Mouse (Mus musculus) B cell, adult 2 months (primary cell): Measurements from ENCODE around the gene Prpsap1.
"Not testable (repeated sequence)": the region's sequence is repeated elsewhere in the genome, so short reads cannot be mapped to it uniquely, and the experiment has no call there.

Experiments used
- DNase-seq, 2 experiments: peaks; one replicate each; pipeline ENCODE4 v3.0.0; 2022

Gene Prpsap1

GRCm38 (mm10) chr11:116484261-116484660, 9.7 kb downstream of the Prpsap1 start:
- no peak for DNase-seq

DNA sequence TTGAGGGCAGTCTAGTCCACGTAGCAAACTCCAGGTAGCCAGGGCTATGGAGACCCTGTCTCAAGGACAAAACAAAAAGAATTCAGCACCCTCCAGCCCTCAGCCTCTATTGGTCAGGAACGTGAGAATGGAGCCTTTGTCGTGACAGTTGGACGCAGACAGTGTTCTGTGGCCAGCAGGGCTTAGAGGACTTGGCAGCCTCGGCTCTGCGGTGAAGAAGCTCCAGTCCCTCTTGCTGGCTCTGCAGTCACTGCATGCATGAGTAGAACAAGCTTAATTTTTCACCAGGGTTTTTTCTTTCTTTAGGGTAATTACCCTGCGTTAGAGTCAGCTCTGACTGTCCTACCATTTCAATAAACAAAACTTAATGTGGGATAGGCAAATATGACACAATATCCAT, 12.2 kb downstream of the Prpsap1 start:
- DNase-seq: no peak

DNA sequence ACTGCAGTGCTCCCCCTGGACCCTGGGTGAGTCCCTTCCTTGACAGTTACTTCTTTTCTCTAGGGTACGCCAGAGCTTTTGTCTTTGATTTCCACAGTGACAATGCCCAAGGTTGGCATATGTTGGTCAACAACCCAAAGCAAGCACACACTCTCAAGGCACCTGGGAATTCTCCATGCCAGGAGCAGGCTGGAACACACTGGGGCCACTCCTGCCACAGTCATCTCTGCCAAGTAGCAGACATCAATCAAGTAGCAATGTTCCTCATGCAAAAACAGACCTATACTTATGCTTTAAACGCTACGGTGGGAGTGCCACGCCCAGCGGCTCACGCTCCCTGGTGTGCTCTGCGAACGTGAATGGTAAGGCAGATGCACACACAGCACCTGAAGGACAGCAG, 13.0 kb downstream of the Prpsap1 start:
- no peak for DNase-seq

DNA sequence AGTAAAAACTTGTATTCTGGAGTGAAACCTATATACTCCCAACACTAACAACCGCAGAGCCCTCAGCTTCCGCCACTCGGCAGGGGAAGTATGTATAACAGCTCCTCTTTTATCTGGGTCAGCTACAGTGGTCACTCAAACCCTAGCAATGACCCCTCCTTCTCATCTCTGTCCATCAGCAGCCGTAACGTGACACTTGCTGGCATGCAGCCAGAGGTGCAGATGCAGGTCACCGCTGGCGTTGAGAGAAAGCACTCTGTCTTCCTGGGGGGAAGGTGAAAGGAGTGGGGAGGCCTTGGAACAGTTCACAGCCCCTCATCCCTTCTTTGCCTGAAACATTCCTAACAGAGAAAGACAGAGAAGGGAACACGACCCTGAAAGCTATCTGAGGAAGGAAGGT, 14.2 kb downstream of the Prpsap1 start:
- no peak for DNase-seq

- no peak for DNase-seq
Observed at GRCm38 (mm10) chr11:116478978-116479377, 15.0 kb downstream of the Prpsap1 start.

- no peak for DNase-seq
Observed at GRCm38 (mm10) chr11:116477160-116477759, 16.7 kb downstream of the Prpsap1 start.

DNA sequence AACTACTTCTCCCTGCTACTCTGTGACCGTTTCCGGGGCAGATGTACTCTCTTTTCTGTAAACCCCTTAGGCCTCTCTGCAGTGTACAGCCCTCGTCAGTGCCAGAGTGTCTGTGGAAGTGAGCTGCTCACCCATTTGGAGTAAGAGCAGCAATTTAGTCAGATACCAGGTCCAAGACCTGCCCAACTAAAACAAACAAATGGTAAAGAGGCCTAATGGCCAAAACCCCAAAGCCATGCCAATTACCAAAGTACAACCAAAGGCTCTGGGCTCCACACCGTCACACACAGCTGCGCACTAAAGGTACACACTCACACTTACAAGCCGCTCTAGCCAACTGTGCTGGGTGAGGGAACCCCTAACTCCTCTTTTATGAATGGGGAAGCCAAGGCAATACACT, 17.3 kb downstream of the Prpsap1 start:
- no peak for DNase-seq

- DNase-seq: no peak
Observed at GRCm38 (mm10) chr11:116476041-116476440, 18.0 kb downstream of the Prpsap1 start.

DNA sequence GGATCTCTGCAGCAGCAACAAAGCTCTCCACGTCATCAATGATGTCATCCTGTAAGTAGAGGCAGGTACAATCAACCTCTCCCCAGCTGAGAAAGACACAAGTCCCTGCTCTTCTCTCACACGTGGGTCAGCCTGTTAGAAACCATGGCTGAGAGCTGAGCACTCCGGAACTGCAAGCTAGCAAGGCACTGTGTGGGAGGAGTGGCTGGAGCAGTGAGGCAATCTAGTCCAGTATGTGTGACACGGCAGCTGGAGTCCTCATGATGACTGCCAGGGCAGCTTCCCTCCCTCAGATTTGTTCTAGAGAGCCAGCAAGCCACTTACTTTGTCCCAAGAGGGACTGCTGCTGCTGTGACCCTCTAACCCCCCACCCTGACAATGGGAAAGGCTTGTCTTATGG, 21.7 kb downstream of the Prpsap1 start:
- no peak for DNase-seq

DNA sequence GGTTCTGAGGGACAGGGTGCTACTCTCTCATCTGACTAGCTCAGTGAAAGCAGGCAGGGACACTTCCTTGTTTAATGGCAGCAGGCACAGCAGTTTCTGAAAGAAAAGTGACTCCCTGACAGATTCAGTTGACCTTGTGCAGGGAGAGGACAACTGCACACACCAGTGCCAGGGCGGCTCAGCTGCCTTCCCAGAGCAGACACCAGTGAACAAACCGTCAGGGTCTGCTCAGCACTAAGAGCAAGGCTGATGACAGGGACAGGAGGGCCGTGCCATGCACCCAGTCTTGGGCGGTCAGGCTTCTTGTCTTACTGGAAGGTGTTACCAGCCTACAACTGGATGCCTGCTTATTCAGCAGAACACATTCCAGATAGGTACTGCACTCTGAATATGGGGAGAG, 23.1 kb downstream of the Prpsap1 start:
- no peak for DNase-seq

DNA sequence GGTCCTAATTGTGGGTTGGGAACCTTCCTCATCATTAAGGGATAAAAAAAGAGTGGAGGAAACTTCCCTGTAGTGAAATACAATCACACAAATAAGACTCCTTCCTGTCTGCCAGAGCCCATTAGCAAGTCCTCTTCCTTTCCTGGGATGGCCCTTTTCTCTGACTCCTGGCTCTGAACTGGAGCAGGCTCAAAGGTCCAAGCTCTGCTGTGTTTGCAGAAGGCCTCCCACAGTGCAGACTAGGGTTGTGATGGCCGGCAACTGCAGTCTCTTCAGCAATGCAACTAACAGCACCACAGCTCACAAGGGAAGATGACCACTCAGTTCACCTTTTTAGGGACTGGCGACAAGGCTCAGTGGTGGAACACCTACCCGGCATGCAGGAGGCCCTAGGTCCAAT, 23.8 kb downstream of the Prpsap1 start:
- DNase-seq: no peak

GRCm38 (mm10) chr11:116468338-116468737, 25.7 kb downstream of the Prpsap1 start:
- DNase-seq: not testable (repeated sequence)

DNA sequence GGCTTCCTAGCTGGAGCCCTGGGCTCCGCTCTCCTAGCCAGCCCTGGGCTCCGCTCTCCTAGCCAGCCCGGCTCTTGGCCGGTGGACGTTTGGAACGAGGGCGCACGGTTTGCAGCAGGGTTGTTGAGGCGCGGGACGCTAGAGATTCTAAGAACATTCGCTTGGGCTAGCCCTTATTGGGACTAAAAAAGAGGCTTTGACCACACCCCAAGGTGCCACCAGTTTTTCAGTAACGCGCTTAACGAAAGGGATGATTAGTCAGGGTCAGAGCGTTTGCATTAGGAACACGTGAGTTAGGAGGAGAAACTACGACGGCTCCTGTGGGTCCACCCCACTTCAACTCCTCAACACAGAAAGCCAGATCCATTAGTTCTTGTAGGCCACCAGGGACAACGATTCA, 27.9 kb downstream of the Prpsap1 start, which contains the start of gene Qrich2:
Gene Qrich2, minus strand, starts transcription at position 101 of the 400 bp plus-strand sequence.
- DNase-seq: no peak

- peak; percentile 88 to 89 for DNase-seq
Observed at GRCm38 (mm10) chr11:116463833-116464232, 30.2 kb downstream of the Prpsap1 start.

GRCm38 (mm10) chr11:116463338-116463737, 30.7 kb downstream of the Prpsap1 start:
- DNase-seq: no peak

GRCm38 (mm10) chr11:116459786-116460185, 34.2 kb downstream of the Prpsap1 start:
- no peak for DNase-seq

DNA sequence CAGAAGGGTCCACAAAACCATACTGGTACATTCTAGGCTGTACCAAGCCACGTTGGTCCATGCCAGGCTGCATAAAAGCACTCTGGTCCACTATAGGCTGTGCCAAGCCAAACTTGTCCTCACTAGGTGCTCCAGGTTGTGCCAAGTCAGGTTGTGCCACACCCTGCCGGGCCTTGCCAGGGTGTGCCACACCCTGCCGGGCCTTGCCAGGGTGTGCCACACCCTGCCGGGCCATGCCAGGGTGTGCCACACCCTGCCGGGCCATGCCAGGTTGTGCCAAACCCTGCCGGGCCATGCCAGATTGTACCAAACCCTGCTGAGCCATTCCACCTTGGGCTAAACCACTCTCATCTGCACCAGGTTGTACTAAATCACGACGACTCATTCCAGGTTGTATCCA, 37.8 kb downstream of the Prpsap1 start:
- DNase-seq: no peak

DNA sequence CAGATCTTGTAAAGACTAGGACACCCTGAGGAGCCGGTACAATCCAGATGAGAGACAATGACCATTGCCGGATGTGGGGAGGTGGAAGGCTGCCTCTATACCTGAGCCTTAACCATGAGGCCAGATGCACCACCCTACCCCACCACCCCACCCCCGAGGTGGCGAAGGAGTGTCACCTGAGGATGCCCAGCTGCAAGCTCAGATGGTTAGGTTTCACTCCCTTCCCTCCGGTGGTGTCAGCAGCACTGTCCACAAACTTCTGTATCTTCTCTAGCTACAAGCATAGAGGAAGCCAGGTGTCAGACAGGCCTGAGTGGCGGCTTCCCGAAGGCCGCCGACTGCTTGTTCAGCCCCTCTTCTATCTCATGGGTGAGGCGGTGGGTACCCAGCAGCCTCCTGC, 40.1 kb downstream of the Prpsap1 start:
- DNase-seq: peak; percentile 61 to 64

DNA sequence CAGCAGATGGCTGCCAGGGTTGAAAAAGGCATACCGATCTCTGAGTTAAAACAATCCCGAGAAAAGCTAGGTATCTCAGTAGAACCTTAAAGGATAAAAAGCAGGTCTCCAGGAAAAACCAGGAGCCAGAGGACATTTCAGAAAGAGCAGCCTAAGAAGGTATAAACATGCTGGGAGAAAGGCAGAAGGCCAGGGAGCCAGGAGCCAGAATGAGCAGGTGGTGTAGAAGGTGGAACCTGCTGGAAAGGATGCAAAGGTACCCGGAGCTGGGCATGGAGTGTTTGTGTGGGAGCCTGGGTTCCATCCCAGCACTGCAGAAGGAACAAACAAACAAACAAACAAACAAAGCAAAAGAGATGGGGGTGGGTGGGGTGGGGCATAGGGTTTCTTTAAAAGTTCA, 44.7 kb downstream of the Prpsap1 start:
- no peak for DNase-seq

DNA sequence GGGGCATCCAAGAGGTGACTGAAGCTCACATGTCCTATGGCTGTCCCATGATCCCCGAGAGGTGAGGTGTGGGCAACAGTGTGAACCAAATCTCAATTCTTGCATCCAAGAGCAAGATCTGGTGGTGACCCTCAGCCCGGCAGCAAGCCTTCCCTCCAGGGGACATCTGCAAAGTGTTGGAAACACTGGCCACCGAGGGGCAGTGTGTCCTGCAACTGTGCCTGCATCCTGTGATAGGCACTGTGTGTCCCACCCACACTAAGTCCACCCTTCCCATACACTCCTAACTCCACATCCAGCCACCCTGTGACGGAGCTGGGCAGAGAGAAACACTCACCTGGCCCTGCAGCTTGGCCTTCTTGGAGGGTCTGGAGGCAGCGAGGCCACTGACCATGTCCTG, 46.2 kb downstream of the Prpsap1 start:
- DNase-seq: no peak

DNA sequence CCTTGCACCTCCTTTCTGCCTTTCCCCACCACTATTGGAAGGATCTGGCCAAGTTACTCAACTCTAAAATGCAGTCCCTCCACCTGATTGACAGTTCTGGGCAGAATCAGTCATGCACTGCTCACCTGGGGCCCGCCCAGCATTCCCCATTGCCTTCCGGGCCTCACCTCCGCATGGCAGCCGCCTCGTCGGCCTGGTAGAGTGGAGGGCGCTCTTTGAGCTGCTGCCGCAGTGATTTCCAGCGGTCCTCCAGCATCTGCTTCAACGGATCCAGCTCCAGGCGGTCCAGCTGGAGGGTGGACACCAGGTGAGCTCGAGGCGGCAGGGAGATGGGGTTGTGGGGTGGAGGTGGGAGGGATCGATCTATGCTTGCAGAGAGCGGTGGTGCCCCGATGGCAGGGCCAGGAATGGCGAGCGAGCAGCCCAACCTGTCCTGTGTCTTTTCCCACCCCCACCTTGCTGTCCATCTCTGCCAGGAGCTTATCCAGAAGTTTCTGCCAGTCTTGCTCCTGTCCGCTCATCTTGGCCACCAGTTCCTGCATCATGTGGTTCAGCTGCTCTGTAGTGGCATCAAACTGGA, 47.6 kb downstream of the Prpsap1 start:
- DNase-seq: no peak

DNA sequence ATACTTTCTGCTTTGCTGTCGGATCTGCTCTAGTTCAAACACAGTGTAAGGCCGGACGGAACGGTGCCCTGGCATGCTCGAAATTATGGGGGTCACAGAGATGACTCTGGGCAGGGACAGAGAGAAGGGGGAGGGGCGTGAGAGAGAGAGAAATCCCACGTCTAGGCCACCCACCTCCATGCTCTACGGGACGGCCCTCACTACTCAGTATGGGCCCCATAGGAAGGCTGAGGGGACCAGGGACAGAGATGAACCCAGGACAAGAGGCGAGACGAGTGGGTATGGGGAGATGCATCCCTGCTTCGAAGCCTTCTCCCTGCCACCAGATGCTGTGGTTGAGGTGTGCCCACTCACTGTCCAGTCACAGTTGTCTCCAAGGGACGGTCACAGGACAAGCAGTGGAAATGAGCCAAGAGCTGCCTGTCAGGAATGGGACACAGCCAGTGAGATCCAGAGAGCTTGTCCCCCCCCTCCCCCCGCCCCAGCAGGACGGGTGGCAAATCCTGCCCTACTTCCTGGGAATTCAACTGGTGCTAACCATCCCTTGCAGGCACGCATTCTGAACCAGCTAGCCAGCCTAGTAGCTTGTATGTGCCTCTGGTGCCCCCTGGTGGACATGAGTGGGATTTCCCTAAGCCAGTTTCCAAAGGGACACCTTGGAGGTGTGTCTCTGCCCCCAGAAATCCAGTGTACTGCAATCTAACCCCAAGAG, 48.2 kb downstream of the Prpsap1 start:
- peak; percentile 98 for DNase-seq

DNA sequence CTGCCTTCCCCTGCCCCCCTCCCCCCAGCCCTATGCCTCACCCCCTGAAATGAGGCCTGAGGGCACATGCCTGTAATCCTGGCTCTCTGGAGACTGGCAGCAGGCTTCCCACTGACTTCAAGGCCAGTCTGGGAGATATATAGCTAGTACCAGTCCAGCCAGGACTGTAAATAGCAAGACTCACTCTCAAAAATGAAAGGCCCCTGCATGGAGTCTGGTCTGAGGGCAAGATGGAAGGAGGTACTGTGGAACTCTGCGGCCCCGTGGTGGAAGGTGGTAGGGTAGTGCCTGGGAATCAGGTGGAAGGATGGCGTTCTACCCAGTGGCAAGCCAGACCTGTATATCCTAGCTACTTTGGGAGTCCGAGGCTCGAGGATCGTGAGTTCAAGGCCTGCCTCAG, 50.1 kb downstream of the Prpsap1 start:
- no peak for DNase-seq

DNA sequence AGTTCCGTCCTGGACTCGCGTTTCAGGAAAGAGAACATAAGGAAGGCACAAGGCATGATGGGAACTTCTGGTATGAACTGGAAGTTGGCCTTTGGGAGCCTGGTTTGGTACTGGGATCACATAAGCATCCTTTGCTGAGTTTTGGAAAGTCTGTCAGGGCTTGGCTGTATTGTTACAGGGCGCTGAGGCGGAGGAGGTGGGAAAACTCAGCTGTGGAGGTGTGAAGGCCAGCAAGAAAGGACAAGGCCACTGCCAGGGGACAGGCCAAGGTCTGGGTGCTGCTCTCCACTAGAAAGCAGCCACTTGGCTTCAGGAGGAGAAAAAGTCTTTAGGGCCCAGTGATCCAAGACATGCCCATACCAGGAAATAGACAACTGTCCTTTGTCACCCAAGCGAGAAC, 50.7 kb downstream of the Prpsap1 start:
- no peak for DNase-seq

DNA sequence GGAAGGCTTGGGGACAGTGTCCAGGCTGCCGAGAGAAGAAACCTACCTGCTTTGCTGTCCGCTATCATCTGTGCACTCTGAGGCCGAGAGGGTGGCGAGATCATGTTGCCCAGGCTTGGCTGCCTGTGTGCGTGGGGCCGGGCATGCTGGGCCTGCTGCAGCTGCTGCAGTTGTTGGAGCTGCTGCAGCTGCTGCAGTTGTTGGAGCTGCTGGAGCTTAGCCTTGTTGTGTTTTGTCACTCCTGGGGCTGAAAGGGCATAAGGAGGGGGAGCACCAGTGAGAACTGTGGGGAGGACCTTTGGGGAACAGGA, 51.2 kb downstream of the Prpsap1 start:
- DNase-seq: no peak
